Mouse (Mus musculus) spleen, adult 2 months (tissue): ENCODE results near the gene Pacsin1.

Source experiments
- CTCF ChIP-seq: fragments of 200-500 bp; IDR thresholded peaks from 2 replicates; pipeline ENCODE4 v1.5.1; 2011; ENCODE audit warnings: mild to moderate bottlenecking, inconsistent platforms; ENCODE audit not compliant: insufficient read depth, insufficient read length, insufficient replicate concordance; ENCODE audit errors: extremely low read depth
- POLR2A ChIP-seq: fragments of 200-500 bp; IDR thresholded peaks from 2 replicates; pipeline ENCODE4 v1.6.1; 2011; ENCODE audit warnings: low read depth, low read length, inconsistent platforms

DNA sequence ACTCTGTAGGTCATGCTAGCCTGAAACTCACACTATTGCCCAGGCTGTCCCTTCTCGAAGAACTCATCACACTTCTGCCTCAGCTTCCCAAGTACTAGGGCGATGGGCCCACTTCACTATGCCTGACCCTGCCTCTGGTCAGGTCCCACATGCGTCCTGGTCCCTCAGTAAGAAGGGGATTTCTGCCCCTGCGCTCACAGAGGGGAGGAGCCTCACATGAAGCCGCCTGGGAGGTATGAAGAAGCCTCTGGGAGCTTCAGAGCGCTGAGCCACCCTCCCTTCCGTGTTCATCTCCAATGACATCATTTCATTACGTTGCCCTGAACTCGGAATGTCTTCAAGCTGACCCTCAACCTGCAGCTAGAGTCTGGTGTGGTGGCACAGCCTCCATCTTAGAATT lies 11.6 kb upstream of the Pacsin1 start:
- TF ChIP-seq CTCF, result no peak
- no peak for TF ChIP-seq POLR2A
